Mouse (Mus musculus): ENCODE measurements around the gene Abcb5. TPM values are rescaled to one million over a fixed set of nuclear protein-coding genes. Genes with fewer than 3 reads are reported as not detected.
"Not testable (repeated sequence)": the region's sequence is repeated elsewhere in the genome, so short reads cannot be mapped to it uniquely, and the experiment has no call there.

Abcb5 gene
- not detected in 2 replicates for polyA plus RNA-seq (2015; fragmentation: Nextera tagmentation; extraction: Ambion mirVana)

DNA sequence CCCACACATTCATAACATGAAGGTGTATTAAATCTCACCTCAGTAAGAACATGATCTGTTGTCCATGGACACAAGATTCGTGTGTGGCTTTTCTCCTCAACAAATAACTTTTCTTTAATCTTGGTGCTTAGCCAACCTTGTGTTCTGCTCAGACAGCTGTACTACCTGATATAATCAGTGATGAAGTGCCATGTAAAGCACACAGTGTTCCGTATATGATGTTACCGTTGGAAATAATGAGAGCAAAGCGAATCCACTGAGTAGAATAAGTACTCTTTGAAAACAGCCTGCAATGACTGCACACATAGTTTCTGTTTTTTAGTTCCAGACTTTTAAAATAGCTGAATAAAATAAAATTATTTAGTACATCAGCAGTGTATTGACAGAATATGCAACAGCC is at the start of gene Abcb5:
TSS of gene Abcb5 (minus strand) at position 101 of the 400 bp plus-strand sequence.
- H3K9ac ChIP-seq (ENCODE audit: low read length): no peak within 1 kb of the TSS
- H3K9me3 ChIP-seq (replicated peaks; ENCODE audit: control insufficient read depth, low read length): no peaks in the 10 kb centered on the region
- no peak for ATAC-seq (ENCODE audit: insufficient read depth, low FRiP score)
- H3K27me3 ChIP-seq (ENCODE audit: control insufficient read depth, insufficient read depth, low read length): no peaks in the 10 kb centered on the region
- no peak within 1 kb of the TSS for H3K4me3 ChIP-seq (replicated peaks; ENCODE audit: low read length)
- no peak within 1 kb of the TSS for H3K4me2 ChIP-seq (ENCODE audit: low read depth, low read length)
- H3K36me3 ChIP-seq (ENCODE audit: control insufficient read depth, insufficient read depth, low read length): no peaks in the 10 kb centered on the region
- H3K27ac ChIP-seq (ENCODE audit: low read length): no peak within 1 kb of the TSS
- WGBS: 79% methylated on average over 4 of the region's 4 CpGs
- H3K4me1 ChIP-seq (ENCODE audit: control insufficient read depth, insufficient read depth, low read length): no peaks in the 10 kb centered on the region

DNA sequence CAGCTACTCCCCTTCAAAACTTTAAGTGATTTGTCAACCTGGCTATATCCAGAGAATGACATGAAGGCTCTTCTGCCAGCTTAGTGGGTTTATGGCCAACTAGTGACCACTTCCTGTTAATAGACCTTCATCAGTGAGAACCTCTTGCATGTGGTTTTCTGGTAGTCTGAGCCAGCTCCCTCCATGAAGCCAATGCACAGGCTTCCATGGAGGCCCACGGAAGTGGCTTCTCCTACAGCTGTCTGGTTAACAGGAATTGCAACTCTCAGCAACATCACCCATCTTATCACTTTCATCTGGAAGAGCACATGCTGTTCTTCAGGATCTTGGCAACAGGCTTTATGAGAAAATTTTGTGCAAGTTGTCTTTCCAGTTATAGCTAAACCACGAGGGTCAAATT is 33.0 kb upstream of the Abcb5 start:
- Histone ChIP-seq H3K9me3 (replicated peaks; ENCODE audit: control insufficient read depth, low read length) (no peaks in the 10 kb centered on the region), H3K4me1 (ENCODE audit: control insufficient read depth, insufficient read depth, low read length) (no peaks in the 10 kb centered on the region), H3K27me3 (ENCODE audit: control insufficient read depth, insufficient read depth, low read length) (no peaks in the 10 kb centered on the region), H3K36me3 (ENCODE audit: control insufficient read depth, insufficient read depth, low read length) (no peaks in the 10 kb centered on the region), H3K27ac (ENCODE audit: low read length) (no peak overlapping the region), H3K4me3 (replicated peaks; ENCODE audit: low read length) (no peak overlapping the region), H3K9ac (ENCODE audit: low read length) (no peak overlapping the region), H3K4me2 (ENCODE audit: low read depth, low read length) (no peak overlapping the region)
- no peak for ATAC-seq (ENCODE audit: insufficient read depth, low FRiP score)
- 63% methylated on average over 2 of the region's 2 CpGs for WGBS

DNA sequence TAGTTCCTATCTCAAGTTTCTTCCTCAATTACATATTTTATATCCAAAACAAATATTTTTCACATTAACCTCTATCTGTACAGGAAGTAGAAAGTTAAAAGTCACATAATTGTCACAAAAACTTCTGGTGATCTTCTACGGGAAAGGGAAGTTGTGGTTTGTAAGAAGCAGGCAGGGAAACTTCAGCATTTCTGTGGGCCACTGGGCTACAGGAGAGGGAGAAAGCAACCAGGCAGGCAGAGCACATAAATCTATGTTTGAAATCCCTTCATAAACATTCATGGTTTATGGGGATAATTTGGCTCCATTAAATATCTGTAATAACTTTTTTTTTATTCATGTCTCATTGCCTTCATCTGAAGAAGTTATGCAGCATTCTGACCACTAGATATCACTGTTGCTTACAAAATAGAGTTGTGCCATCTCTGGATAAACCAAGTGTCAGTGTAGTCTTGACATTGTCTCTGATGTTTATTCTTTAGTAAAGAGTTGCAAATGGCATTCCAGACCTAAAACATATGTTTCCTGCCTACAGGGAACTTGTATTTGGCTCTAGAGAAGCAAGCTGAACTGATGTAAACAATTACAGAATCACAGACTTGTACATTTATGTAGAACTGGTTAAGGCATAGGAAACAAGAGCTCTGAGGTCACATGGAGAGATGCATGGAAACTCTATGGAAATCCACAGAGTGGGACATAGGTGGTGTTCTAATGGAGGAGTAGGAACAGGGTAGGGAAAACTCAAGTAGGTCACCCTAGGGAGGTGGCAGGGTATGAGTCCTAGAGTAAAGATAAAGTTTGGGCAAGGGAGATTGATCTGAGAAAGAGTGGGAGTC is 28.3 kb upstream of the Abcb5 start:
- no peak overlapping the region for H3K4me2 ChIP-seq (ENCODE audit: low read depth, low read length)
- no peak overlapping the region for H3K4me3 ChIP-seq (replicated peaks; ENCODE audit: low read length)
- H3K27me3 ChIP-seq (ENCODE audit: control insufficient read depth, insufficient read depth, low read length): no peaks in the 10 kb centered on the region
- H3K4me1 ChIP-seq (ENCODE audit: control insufficient read depth, insufficient read depth, low read length): no peaks in the 10 kb centered on the region
- ATAC-seq (ENCODE audit: insufficient read depth, low FRiP score): peak; percentile 40; the same call in 1 of the 2 replicates
- H3K27ac ChIP-seq (ENCODE audit: low read length): no peak overlapping the region
- no peak overlapping the region for H3K9ac ChIP-seq (ENCODE audit: low read length)
- no peaks in the 10 kb centered on the region for H3K36me3 ChIP-seq (ENCODE audit: control insufficient read depth, insufficient read depth, low read length)
- H3K9me3 ChIP-seq (replicated peaks; ENCODE audit: control insufficient read depth, low read length): no peaks in the 10 kb centered on the region
- 48% methylated on average over 1 of the region's 1 CpGs for whole genome bisulfite sequencing

DNA sequence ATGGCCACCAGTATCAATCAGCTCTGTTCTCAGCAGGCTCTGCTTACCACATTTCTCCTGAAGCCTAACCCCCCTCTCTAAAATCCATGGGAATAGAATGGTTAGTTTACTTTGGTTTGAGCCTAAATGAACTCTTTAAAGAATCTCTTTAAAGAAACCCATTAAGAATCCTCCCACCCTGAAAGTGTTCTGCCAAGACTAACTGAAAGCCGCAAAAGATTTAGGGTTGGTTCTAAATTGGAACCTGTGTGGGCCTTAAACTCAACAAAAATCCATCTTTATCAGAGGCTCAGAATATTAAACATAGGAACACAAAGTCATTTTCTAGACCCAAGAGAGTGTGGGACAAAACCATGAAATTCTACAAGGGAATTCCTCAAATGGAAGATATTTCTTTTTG is 18.6 kb upstream of the Abcb5 start:
- Histone ChIP-seq H3K9ac (ENCODE audit: low read length) (no peak overlapping the region), H3K4me1 (ENCODE audit: control insufficient read depth, insufficient read depth, low read length) (no peaks in the 10 kb centered on the region), H3K27ac (ENCODE audit: low read length) (no peak overlapping the region), H3K27me3 (ENCODE audit: control insufficient read depth, insufficient read depth, low read length) (no peaks in the 10 kb centered on the region), H3K4me2 (ENCODE audit: low read depth, low read length) (no peak overlapping the region), H3K36me3 (ENCODE audit: control insufficient read depth, insufficient read depth, low read length) (no peaks in the 10 kb centered on the region), H3K9me3 (replicated peaks; ENCODE audit: control insufficient read depth, low read length) (no peaks in the 10 kb centered on the region), H3K4me3 (replicated peaks; ENCODE audit: low read length) (no peak overlapping the region)
- 50% methylated on average over 1 of the region's 1 CpGs for WGBS
- no peak for ATAC-seq (ENCODE audit: insufficient read depth, low FRiP score)

DNA sequence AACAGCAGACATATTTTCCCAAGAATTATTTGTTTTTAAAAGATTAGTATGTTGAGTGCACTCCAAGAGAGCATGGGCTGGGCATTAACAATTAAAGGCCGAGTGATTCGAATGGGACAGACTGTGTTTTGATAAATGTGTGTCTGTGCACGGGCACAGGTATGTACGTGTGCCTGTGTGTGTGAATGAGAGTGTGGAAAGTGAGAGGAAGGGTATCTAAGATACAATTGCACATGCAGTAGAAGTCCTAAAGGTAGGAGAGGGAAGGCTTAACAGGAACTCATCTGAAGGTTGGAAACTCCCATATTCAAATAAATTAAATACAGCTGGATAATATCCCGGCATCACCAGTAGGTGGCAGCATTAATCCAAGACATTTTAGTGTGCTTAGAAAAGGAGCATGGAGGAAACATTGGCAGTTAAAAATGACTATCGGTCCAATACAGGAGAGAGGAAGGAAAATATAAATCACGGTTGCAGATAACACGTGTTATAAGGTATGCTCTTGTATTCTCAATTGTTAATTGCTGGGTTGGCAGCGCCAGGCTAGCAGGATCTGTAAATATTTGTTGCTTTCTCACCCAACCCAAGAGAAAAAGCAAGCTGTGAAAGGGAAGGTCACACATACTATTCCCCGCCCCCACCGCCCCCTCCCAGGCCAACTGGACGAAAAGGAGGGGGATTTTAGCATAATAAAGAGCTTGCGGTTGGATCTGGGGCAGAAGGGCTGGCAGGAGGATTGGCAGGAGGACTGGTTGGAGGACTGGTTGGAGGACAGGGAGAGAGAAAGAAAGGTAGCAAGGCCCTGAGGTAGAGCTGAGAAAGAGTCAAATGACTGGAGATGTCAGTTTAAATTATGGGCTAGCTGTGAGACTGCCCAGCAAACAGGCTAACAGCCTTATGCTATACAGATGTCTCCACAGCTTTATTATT is 35.6 kb downstream of the Abcb5 start:
- no peaks in the 10 kb centered on the region for H3K9me3 ChIP-seq (replicated peaks; ENCODE audit: control insufficient read depth, low read length)
- 0 out of 2 replicates have a peak, but pooled peaks have one; percentile 44 for ATAC-seq (ENCODE audit: insufficient read depth, low FRiP score)
- H3K9ac ChIP-seq (ENCODE audit: low read length): no peak overlapping the region
- no peak overlapping the region for H3K27ac ChIP-seq (ENCODE audit: low read length)
- no peaks in the 10 kb centered on the region for H3K27me3 ChIP-seq (ENCODE audit: control insufficient read depth, insufficient read depth, low read length)
- peak overlapping the region; percentile 44 for H3K4me2 ChIP-seq (ENCODE audit: low read depth, low read length)
- no peak overlapping the region for H3K4me3 ChIP-seq (replicated peaks; ENCODE audit: low read length)
- 23% methylated on average over 13 of the region's 13 CpGs for WGBS
- no peaks in the 10 kb centered on the region for H3K36me3 ChIP-seq (ENCODE audit: control insufficient read depth, insufficient read depth, low read length)
- H3K4me1 ChIP-seq (ENCODE audit: control insufficient read depth, insufficient read depth, low read length): peaks cover 5% of the 10 kb centered on the region

DNA sequence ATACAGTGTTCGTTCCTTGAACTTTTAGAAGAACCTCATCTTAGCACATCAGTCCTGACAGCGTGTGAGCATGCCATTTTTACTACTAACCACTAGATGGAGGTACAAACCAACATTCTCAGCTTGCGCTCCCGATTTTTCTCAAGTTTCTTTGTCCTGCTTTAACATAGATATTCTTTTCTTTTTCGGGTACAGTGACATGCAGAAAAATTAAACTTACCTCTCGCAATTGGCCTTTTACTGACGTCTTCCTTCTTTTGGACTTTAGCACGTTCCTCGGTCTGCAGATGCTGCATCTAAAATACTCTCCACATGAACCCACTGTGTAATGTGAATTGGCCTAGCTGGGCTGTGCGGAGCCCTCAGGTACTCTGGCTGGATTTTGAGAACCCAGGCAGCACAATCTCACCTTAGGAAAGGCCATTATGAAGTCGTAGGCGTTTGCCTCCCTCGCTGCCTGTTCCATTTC is 39.4 kb downstream of the Abcb5 start:
- peak overlapping the region; percentile 36; the same call in 1 of the 2 replicates for H3K4me2 ChIP-seq (ENCODE audit: low read depth, low read length)
- ATAC-seq (ENCODE audit: insufficient read depth, low FRiP score): 0 out of 2 replicates have a peak, but pooled peaks have one; percentile 33
- 17% methylated on average over 13 of the region's 13 CpGs for WGBS
- peak overlapping the region; percentile 46; the same call in 1 of the 2 replicates for H3K9ac ChIP-seq (ENCODE audit: low read length)
- H3K4me3 ChIP-seq (replicated peaks; ENCODE audit: low read length): no peak overlapping the region
- no peaks in the 10 kb centered on the region for H3K36me3 ChIP-seq (ENCODE audit: control insufficient read depth, insufficient read depth, low read length)
- H3K27ac ChIP-seq (ENCODE audit: low read length): no peak overlapping the region
- H3K27me3 ChIP-seq (ENCODE audit: control insufficient read depth, insufficient read depth, low read length): no peaks in the 10 kb centered on the region
- no peaks in the 10 kb centered on the region for H3K9me3 ChIP-seq (replicated peaks; ENCODE audit: control insufficient read depth, low read length)
- H3K4me1 ChIP-seq (ENCODE audit: control insufficient read depth, insufficient read depth, low read length): peaks cover 5% of the 10 kb centered on the region

DNA sequence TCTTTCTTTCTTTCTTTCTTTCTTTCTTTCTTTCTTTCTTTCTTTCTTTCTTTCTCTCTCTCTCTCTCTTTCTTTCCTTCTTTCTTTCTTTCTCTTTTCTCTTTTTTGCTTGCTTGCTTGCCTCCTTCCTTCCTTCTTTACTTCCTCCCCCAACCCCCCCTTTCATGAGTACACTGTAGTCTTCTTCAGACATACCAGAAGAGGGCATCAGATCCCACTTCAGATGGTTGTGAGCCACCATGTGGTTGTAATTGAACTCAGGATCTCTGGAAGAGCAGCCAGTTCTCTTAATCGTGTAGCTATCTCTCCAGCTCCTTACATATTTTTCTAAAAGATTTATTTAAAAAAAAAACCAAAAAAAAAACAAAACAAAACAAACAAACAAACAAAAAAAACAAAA is 42.3 kb downstream of the Abcb5 start:
- not testable (repeated sequence) for ATAC-seq (ENCODE audit: insufficient read depth, low FRiP score); H3K9ac ChIP-seq (ENCODE audit: low read length); H3K4me3 ChIP-seq (replicated peaks; ENCODE audit: low read length); H3K4me1 ChIP-seq (ENCODE audit: control insufficient read depth, insufficient read depth, low read length); H3K9me3 ChIP-seq (replicated peaks; ENCODE audit: control insufficient read depth, low read length); H3K4me2 ChIP-seq (ENCODE audit: low read depth, low read length); H3K27ac ChIP-seq (ENCODE audit: low read length); H3K27me3 ChIP-seq (ENCODE audit: control insufficient read depth, insufficient read depth, low read length); H3K36me3 ChIP-seq (ENCODE audit: control insufficient read depth, insufficient read depth, low read length)
- 61% methylated on average over 1 of the region's 1 CpGs for WGBS

DNA sequence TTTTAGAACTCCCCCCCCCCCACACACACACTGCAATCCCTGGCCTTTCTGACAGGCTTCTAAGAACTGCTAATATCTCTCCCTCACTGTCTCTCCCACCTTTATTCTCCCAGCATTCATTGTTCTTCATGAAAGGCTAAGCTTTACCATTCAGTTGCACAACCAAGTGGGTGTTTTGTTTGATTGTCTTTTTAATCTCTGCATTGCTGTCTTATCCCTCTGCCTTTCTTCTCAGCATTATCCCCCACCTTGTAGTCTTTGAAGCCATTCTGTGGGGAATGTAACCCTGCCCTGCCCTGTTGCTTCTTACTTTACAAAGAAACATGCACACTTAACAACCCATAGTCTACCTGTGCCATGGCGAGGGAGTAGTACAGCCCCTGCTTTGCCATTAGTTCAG is 48.5 kb downstream of the Abcb5 start:
- H3K36me3 ChIP-seq (ENCODE audit: control insufficient read depth, insufficient read depth, low read length): no peaks in the 10 kb centered on the region
- no peaks in the 10 kb centered on the region for H3K4me1 ChIP-seq (ENCODE audit: control insufficient read depth, insufficient read depth, low read length)
- H3K27me3 ChIP-seq (ENCODE audit: control insufficient read depth, insufficient read depth, low read length): no peaks in the 10 kb centered on the region
- no peak overlapping the region for H3K9ac ChIP-seq (ENCODE audit: low read length)
- ATAC-seq (ENCODE audit: insufficient read depth, low FRiP score): no peak
- WGBS: 69% methylated on average over 1 of the region's 1 CpGs
- H3K4me3 ChIP-seq (replicated peaks; ENCODE audit: low read length): no peak overlapping the region
- no peaks in the 10 kb centered on the region for H3K9me3 ChIP-seq (replicated peaks; ENCODE audit: control insufficient read depth, low read length)
- no peak overlapping the region for H3K4me2 ChIP-seq (ENCODE audit: low read depth, low read length)
- no peak overlapping the region for H3K27ac ChIP-seq (ENCODE audit: low read length)

DNA sequence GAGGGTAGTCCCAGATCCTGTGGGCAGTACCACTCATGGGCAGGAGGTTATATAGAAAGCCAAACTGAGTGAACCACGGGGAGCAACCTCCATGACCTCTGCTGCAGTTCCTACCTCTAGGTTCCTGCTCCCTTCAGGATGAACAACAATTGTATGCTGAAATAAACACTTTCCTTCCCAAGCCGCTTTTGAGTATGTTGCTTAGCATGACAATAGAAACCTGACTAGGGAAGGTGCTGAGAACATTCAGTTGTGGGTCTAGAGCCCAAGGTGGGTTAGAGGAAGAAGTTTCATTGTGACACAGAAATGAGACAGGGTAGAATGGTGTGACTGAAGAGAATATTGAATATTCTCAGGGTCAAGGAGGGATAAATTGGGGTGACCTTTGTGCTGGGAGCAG is 55.9 kb downstream of the Abcb5 start:
- no peak overlapping the region for H3K4me2 ChIP-seq (ENCODE audit: low read depth, low read length)

More for the DNA sequence above, 55.9 kb downstream of the Abcb5 start:
- no peak for ATAC-seq (ENCODE audit: insufficient read depth, low FRiP score)
- no peak overlapping the region for H3K27ac ChIP-seq (ENCODE audit: low read length)
- H3K9ac ChIP-seq (ENCODE audit: low read length): no peak overlapping the region
- H3K27me3 ChIP-seq (ENCODE audit: control insufficient read depth, insufficient read depth, low read length): no peaks in the 10 kb centered on the region
- H3K4me1 ChIP-seq (ENCODE audit: control insufficient read depth, insufficient read depth, low read length): no peaks in the 10 kb centered on the region
- H3K4me3 ChIP-seq (replicated peaks; ENCODE audit: low read length): no peak overlapping the region
- WGBS: 72% methylated on average over 2 of the region's 2 CpGs
- H3K36me3 ChIP-seq (ENCODE audit: control insufficient read depth, insufficient read depth, low read length): no peaks in the 10 kb centered on the region
- no peaks in the 10 kb centered on the region for H3K9me3 ChIP-seq (replicated peaks; ENCODE audit: control insufficient read depth, low read length)

Data from stomach, embryonic 16.5 days (tissue).